Mouse (Mus musculus) neural tube, embryonic 11.5 days (tissue): ENCODE results near the gene Slc2a6. TPM values are rescaled to one million over a fixed set of nuclear protein-coding genes. Genes with fewer than 3 reads are reported as not detected.

ENCODE experiments used
- ATAC-seq: fragments of 200-750 bp; cut with Nextera tagmentation; 2 replicates; pipeline ENCODE4 v1.8.0; 2017; ENCODE audit warnings: moderate number of reproducible peaks, mild to moderate bottlenecking, moderate TSS enrichment, moderate library complexity; ENCODE audit not compliant: insufficient read depth, low FRiP score, low TSS enrichment
- DNase-seq: peaks from one replicate; pipeline ENCODE4 v3.0.0-alpha.2; 2015; ENCODE audit warnings: low spot score
- H3K27ac ChIP-seq: fragments of 300-500 bp; sonication (generic); 2 replicates; pipeline ENCODE4 v1.5.1; 2014; ENCODE audit warnings: low read depth, mild to moderate bottlenecking, low read length
- H3K27me3 ChIP-seq: fragments of 300-500 bp; sonication (generic); 2 replicates; pipeline ENCODE4 v1.6.1; 2014; ENCODE audit warnings: mild to moderate bottlenecking, low read length, mixed read lengths; ENCODE audit not compliant: control insufficient read depth, insufficient read depth
- H3K36me3 ChIP-seq: fragments of 300-500 bp; sonication (generic); 2 replicates; pipeline ENCODE4 v1.6.1; 2014; ENCODE audit warnings: mild to moderate bottlenecking, low read length, moderate library complexity, mixed read lengths; ENCODE audit not compliant: control insufficient read depth, insufficient read depth
- H3K4me1 ChIP-seq: fragments of 300-500 bp; sonication (generic); 2 replicates; pipeline ENCODE4 v1.6.1; 2014; ENCODE audit warnings: low read length, mixed read lengths; ENCODE audit not compliant: control insufficient read depth, insufficient read depth
- H3K4me2 ChIP-seq: fragments of 300-500 bp; sonication (generic); 2 replicates; pipeline ENCODE4 v1.6.1; 2014; ENCODE audit warnings: low read depth, mild to moderate bottlenecking, moderate library complexity
- H3K4me3 ChIP-seq: fragments of 300-500 bp; sonication (generic); 2 replicates; pipeline ENCODE4 v1.5.1; 2014; ENCODE audit warnings: low read depth, low read length
- H3K9ac ChIP-seq: fragments of 300-500 bp; sonication (generic); 2 replicates; pipeline ENCODE4 v1.6.1; 2014; ENCODE audit warnings: mild to moderate bottlenecking, low read length
- H3K9me3 ChIP-seq: fragments of 300-500 bp; sonication (generic); 2 replicates; pipeline ENCODE4 v1.6.1; 2016; ENCODE audit warnings: low read length; ENCODE audit not compliant: control insufficient read depth
- whole genome bisulfite sequencing: fragments of 180-500 bp; shearing (Covaris S2); extraction: QIAGEN DNeasy Blood & Tissue Kit; methylation state at CpG from one replicate; pipeline ENCODE4 v1.1.7; 2014; 5-methylcytosine and 5-hydroxymethylcytosine counted together
- polyA plus RNA-seq: library from polyadenylated mRNA; unstranded; fragments of >200 nt; fragmentation: Nextera tagmentation; extraction: Ambion mirVana; gene quantifications from 2 replicates; pipeline ENCODE4 v1.2.1, GENCODE M21; 2014

The Slc2a6 gene
- polyA plus RNA-seq, 1 experiment from 2014 or later = 4.1 TPM

DNA sequence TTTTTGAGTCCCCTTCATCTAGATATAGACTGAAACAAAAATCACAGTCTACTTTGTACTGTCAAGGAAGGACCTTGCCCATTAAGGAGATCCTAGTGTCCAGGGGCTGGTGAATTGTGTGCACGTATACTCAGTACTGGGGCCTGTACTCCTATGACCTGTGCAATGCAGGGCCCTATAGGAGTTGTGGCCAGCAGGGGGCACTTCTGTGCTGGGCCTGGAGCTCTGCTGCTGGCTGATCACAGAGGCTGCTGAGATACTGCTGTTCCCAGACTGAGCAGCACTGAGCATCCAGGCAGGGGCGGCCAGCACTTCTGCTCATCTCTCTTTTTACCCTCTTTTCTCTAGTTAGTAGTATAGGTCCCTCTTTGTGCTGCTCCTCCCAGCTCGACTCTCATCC is 15.7 kb upstream of the Slc2a6 start:
- DNase-seq (peak; percentile 85), ATAC-seq (peak; percentile 82)
- Histone ChIP-seq H3K9me3 (no peaks in the 10 kb centered on the region), H3K27me3 (no peaks in the 10 kb centered on the region), H3K36me3 (no peaks in the 10 kb centered on the region), H3K4me2 (no peak overlapping the region), H3K27ac (no peak overlapping the region), H3K4me1 (no peaks in the 10 kb centered on the region), H3K9ac (no peak overlapping the region), H3K4me3 (no peak overlapping the region)
- WGBS = 35% methylated on average over 3 of the region's 3 CpGs

DNA sequence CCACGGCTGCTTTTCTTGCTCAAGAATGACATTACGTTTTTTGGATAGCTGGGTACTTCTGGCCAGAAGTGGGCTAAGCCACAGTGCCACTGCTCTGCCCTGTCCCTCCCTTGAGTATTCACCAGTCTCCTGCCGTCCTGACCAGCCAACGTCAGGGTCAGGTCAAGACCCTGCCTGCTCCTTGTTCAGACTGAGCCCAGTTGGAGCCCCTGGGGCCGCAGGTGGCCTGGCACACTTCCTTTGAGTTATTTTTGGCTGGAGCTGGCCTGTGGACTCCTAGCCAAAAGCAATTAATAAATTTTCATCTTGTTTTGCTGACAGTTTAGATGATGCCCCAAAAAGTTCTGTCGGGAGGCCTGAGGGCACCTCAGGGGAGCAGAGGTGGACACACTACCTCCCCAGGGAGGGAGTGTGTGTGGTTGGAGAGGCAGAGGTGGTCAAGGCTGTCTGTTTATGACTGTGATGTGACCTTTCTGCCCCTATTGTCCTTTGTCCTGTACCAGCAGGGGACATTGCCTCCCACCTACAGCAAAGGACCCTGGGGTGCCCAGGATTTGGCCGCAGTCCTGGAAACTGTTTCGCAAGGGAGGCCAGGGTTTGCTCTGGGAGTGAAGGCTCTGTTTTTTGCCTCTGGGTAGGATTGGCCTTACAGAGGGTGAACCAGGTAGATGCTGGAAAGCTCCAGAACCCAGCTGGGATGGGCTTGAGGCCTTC is 14.5 kb upstream of the Slc2a6 start:
- H3K27me3 ChIP-seq = no peaks in the 10 kb centered on the region
- H3K4me3 ChIP-seq = no peak overlapping the region
- DNase-seq (no peak), ATAC-seq (no peak)
- no peak overlapping the region for H3K4me2 ChIP-seq
- no peaks in the 10 kb centered on the region for H3K4me1 ChIP-seq
- no peaks in the 10 kb centered on the region for H3K9me3 ChIP-seq
- H3K36me3 ChIP-seq = no peaks in the 10 kb centered on the region
- no peak overlapping the region for H3K27ac ChIP-seq
- 68% methylated on average over 8 of the region's 8 CpGs for WGBS
- no peak overlapping the region for H3K9ac ChIP-seq

DNA sequence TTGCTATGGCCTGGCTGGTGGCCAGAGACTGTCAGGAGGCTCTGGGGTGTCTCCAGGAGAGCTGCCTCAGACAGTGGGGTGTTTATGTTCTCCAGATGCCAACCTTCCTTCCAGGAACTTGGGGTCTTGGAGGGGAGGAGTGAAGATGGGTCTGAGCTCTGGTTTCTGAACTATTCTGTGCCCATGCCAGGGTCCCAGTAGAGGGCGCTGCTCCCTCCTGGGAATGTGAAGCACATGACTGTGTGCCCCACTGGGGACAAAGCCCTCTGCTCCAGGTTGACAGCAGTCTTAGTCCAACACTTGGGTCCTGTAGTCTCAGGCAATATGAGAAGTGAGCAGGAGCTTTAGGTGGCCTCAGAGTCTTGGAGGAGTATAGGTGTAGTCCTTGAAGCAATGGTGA is 11.5 kb upstream of the Slc2a6 start:
- no peaks in the 10 kb centered on the region for H3K9me3 ChIP-seq
- no peaks in the 10 kb centered on the region for H3K4me1 ChIP-seq
- no peak overlapping the region for H3K4me2 ChIP-seq
- H3K36me3 ChIP-seq = no peaks in the 10 kb centered on the region
- WGBS = 6% methylated on average over 1 of the region's 1 CpGs
- ATAC-seq (no peak), DNase-seq (peak; percentile 41)
- no peak overlapping the region for H3K4me3 ChIP-seq
- no peaks in the 10 kb centered on the region for H3K27me3 ChIP-seq
- H3K9ac ChIP-seq = no peak overlapping the region
- no peak overlapping the region for H3K27ac ChIP-seq

DNA sequence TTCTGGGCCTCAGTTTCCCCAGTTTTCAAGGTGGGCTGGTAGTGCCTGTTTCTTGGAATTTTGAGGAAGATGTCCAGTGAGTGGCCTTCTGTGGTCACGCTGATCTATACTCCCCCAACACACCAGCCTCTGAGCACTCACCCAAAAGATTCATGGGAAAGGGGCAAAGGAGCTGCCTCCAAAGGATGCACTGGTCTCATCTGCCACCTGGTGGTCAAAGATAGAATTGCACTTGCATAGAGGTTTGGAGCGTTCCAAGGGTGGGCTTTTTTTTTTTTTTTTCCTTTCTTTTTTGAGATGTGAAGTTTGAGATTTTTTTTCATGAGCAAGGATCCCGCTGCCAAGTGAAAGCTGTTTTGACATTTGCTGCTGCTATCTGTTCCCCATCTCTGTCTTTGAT is 10.8 kb upstream of the Slc2a6 start:
- Histone ChIP-seq H3K9ac (no peak overlapping the region), H3K36me3 (no peaks in the 10 kb centered on the region), H3K27ac (no peak overlapping the region), H3K4me1 (no peaks in the 10 kb centered on the region), H3K4me2 (no peak overlapping the region), H3K27me3 (no peaks in the 10 kb centered on the region), H3K9me3 (no peaks in the 10 kb centered on the region), H3K4me3 (no peak overlapping the region)
- DNase-seq = peak; percentile 78
- WGBS = 1% methylated on average over 3 of the region's 3 CpGs
- ATAC-seq = no peak

DNA sequence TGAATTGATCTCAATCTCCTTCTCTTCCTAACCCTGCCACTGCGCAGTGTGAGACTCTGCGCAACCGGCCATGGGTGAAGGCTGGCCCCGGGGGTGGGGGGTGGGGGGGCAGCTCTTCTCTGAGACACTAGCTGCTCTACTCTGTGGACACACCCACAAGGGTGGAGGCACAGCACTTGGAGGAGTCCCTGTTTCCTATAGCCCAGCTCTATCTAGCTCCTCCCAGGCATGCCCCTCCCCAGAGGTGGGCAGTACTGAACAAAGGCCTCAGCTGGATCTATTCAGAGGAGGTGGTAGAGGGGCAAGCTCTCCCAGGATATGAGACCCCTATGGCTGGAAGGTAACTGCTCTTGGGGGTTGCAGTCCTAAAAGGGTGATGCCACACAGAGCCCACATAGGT is 9.2 kb upstream of the Slc2a6 start:
- Histone ChIP-seq H3K9me3 (no peaks in the 10 kb centered on the region), H3K9ac (no peak overlapping the region), H3K4me2 (no peak overlapping the region), H3K36me3 (no peaks in the 10 kb centered on the region), H3K4me1 (no peaks in the 10 kb centered on the region), H3K27ac (no peak overlapping the region), H3K27me3 (no peaks in the 10 kb centered on the region), H3K4me3 (no peak overlapping the region)
- DNase-seq (no peak), ATAC-seq (no peak)
- WGBS = 62% methylated on average over 4 of the region's 4 CpGs

DNA sequence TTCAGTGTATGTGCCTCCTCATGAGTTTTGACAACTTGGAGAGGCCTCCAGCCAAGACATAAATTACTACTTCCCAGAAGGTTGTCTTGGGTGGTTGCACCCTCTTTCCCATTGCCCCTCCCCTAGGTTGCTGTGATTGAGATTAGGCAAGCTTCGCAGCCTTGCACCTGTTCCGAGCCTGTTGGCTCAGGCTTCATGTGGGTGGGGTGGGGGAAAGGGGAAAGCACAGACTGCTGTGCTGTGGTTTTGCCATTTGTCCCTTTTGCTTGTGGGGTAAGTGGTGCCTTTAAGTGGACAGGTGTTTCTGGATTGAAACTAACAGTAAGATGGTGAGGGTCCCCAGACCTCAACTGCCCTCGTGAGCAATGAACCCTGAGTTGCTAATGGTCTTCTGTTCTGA is 8.2 kb upstream of the Slc2a6 start:
- Histone ChIP-seq H3K4me1 (no peaks in the 10 kb centered on the region), H3K36me3 (no peaks in the 10 kb centered on the region), H3K27me3 (no peaks in the 10 kb centered on the region), H3K9ac (no peak overlapping the region), H3K9me3 (no peaks in the 10 kb centered on the region), H3K4me2 (no peak overlapping the region), H3K27ac (no peak overlapping the region), H3K4me3 (no peak overlapping the region)
- WGBS = 70% methylated on average over 3 of the region's 3 CpGs
- no peak for ATAC-seq
- no peak for DNase-seq

DNA sequence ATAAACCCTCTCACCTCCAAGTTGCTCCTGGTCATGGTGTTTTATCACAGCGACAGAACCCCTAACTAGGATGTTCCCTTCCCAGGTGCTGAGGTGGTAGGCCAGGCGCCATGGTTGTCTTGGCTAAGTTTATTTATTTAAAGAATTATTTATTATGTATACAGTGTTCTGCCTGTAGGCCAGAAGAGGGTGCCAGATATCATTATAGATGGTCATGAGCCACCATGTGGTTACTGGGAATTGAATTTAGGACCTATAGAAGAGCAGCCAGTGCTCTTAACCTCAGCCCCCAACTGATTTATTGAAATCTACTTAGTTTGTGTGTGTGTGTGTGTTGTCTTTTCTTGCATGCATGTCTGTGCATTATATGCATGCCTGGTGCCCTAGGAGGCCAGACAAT is 4.6 kb upstream of the Slc2a6 start:
- H3K4me2 ChIP-seq = no peak overlapping the region
- H3K4me3 ChIP-seq = no peak overlapping the region
- H3K9ac ChIP-seq = no peak overlapping the region
- H3K4me1 ChIP-seq = peaks cover 3% of the 10 kb centered on the region; the same call in 1 of the 2 replicates
- H3K27me3 ChIP-seq = no peaks in the 10 kb centered on the region
- ATAC-seq (no peak), DNase-seq (no peak)
- no peaks in the 10 kb centered on the region for H3K36me3 ChIP-seq
- H3K27ac ChIP-seq = no peak overlapping the region
- 65% methylated on average over 2 of the region's 2 CpGs for WGBS
- no peaks in the 10 kb centered on the region for H3K9me3 ChIP-seq

DNA sequence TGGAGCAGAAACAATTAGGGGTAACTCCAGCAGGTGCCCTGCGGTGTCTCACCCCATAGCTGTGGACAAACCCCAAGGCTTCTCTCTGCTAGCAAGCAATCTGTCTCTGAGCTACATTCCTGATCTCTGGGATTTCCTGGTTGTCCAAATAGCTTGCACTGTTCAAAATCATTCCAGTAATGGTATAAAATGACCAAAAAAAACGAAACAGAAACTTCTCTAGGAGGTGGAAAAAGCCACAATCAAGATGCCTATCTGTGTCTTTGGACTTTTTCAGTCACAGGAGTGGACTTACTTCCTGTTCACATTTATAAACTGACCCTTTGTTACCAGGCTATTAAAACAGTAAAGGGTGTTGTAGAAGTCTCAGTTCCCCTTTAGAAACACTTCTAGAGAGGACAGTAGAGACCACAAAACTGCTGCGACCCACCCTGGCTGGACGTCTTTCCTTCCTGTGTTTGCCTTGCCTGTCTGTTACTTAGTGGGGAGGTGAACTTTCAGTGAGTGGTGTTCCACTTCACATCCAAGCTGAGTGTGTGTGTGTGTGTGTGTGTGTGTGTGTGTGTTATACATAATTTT is 728 bp upstream of the Slc2a6 start:
- Histone ChIP-seq H3K4me2 (peak overlapping the region; percentile 54), H3K27ac (no peak overlapping the region), H3K9me3 (no peaks in the 10 kb centered on the region), H3K36me3 (no peaks in the 10 kb centered on the region), H3K4me1 (peaks cover 3% of the 10 kb centered on the region; the same call in 1 of the 2 replicates), H3K4me3 (peak overlapping the region; percentile 28; the same call in 1 of the 2 replicates), H3K9ac (no peak overlapping the region), H3K27me3 (no peaks in the 10 kb centered on the region)
- 76% methylated on average over 4 of the region's 4 CpGs for WGBS
- no peak for DNase-seq
- no peak for ATAC-seq
